Mouse (Mus musculus) brain, embryonic 18.5 days (tissue): ENCODE measurements around the gene Olfr746.

Experiments
- DNase-seq: peaks from one replicate; pipeline ENCODE4 v3.0.0-alpha.2; 2012; ENCODE audit warnings: low read depth, low spot score

Gene Olfr746

GRCm38 (mm10) chr14:50646783-50647182, at the start of gene Olfr746:
Gene Olfr746, plus strand, starts transcription at chr14:50647083.
- no peak for DNase-seq

GRCm38 (mm10) chr14:50614579-50614978, 32.3 kb upstream of the Olfr746 start, which contains the start of gene Olfr744:
Gene Olfr744, plus strand, starts transcription at chr14:50614879.
- no peak for DNase-seq

- DNase-seq: no peak
Observed at GRCm38 (mm10) chr14:50639088-50639487, 7.8 kb upstream of the Olfr746 start, which contains the start of gene Olfr745. Gene Olfr745, plus strand, starts transcription at chr14:50639388.

- DNase-seq: no peak
Observed at GRCm38 (mm10) chr14:50693106-50693505, 46.2 kb downstream of the Olfr746 start, which contains the start of gene Olfr747. Gene Olfr747, minus strand, starts transcription at chr14:50693206.
